Mouse (Mus musculus): Measurements from ENCODE around the gene Gm28047.

- TF ChIP-seq EP300 (IDR thresholded peaks at IDR 0.05; ENCODE audit: low read depth) = no peak
- no peak for TF ChIP-seq CTCF (IDR thresholded peaks at IDR 0.05; ENCODE audit: low read depth)
Observed at GRCm38 (mm10) chr15:102547478-102547877, 77.4 kb downstream of the Gm28047 start.
